Mouse (Mus musculus): Measurements from ENCODE around the gene Zdhhc1.

Zdhhc1 gene

GRCm38 (mm10) chr8:105518436-105519313, 22.0 kb upstream of the Zdhhc1 start, which contains the start of gene Hsd11b2:
Gene Hsd11b2 (plus strand): TSS chr8:105518755.
- in situ Hi-C loops (cut with MboI, MseI): no loop called here

GRCm38 (mm10) chr8:105517346-105517745, 20.6 kb upstream of the Zdhhc1 start:
- in situ Hi-C loops (cut with MboI, MseI): no loop called here

- in situ Hi-C loops (cut with MboI, MseI): no loop called here
These were observed 19.4 kb upstream of the Zdhhc1 start for GRCm38 (mm10) chr8:105516018-105516645.

- in situ Hi-C loops (cut with MboI, MseI): no loop called here
These were observed 18.0 kb upstream of the Zdhhc1 start for GRCm38 (mm10) chr8:105514656-105515055.

- in situ Hi-C loops (cut with MboI, MseI): no loop called here
These were observed 17.5 kb upstream of the Zdhhc1 start for GRCm38 (mm10) chr8:105514194-105514593.

- in situ Hi-C loops (cut with MboI, MseI): no loop called here
These were observed 13.5 kb upstream of the Zdhhc1 start for GRCm38 (mm10) chr8:105509997-105510735.

- in situ Hi-C loops (cut with MboI, MseI): no loop called here
These were observed 12.1 kb upstream of the Zdhhc1 start for GRCm38 (mm10) chr8:105508758-105509157.

- in situ Hi-C loops (cut with MboI, MseI): no loop called here
These were observed 10.3 kb upstream of the Zdhhc1 start for GRCm38 (mm10) chr8:105506977-105507376.

- in situ Hi-C loops (cut with MboI, MseI): no loop called here
These were observed 7.9 kb upstream of the Zdhhc1 start for GRCm38 (mm10) chr8:105504617-105505016.

GRCm38 (mm10) chr8:105499787-105500186, 3.1 kb upstream of the Zdhhc1 start:
- in situ Hi-C loops (cut with MboI, MseI): no loop called here

GRCm38 (mm10) chr8:105495350-105496302, 1.1 kb downstream of the Zdhhc1 start:
- in situ Hi-C loops (cut with MboI, MseI): no loop called here

GRCm38 (mm10) chr8:105494566-105494965, 2.1 kb downstream of the Zdhhc1 start:
- in situ Hi-C loops (cut with MboI, MseI): no loop called here

- in situ Hi-C loops (cut with MboI, MseI): no loop called here
These were observed 3.2 kb downstream of the Zdhhc1 start for GRCm38 (mm10) chr8:105493495-105493894.

GRCm38 (mm10) chr8:105489281-105489680, 7.4 kb downstream of the Zdhhc1 start:
- in situ Hi-C loops (cut with MboI, MseI): no loop called here

- in situ Hi-C loops (cut with MboI, MseI): no loop called here
These were observed 8.6 kb downstream of the Zdhhc1 start for GRCm38 (mm10) chr8:105488082-105488481.

GRCm38 (mm10) chr8:105484392-105484791, 12.3 kb downstream of the Zdhhc1 start:
- in situ Hi-C loops (cut with MboI, MseI): no loop called here

GRCm38 (mm10) chr8:105484030-105484368, 12.7 kb downstream of the Zdhhc1 start:
- in situ Hi-C loops (cut with MboI, MseI): no loop called here

- in situ Hi-C loops (cut with MboI, MseI): no loop called here
These were observed 13.3 kb downstream of the Zdhhc1 start for GRCm38 (mm10) chr8:105483212-105484029.

GRCm38 (mm10) chr8:105482123-105482522, 14.6 kb downstream of the Zdhhc1 start:
- in situ Hi-C loops (cut with MboI, MseI): no loop called here

GRCm38 (mm10) chr8:105481453-105481852, 15.2 kb downstream of the Zdhhc1 start:
- in situ Hi-C loops (cut with MboI, MseI): no loop called here

Measured in regulatory T cell (primary cell).